Mouse (Mus musculus) CH12.LX (cell line): ENCODE data around the gene Skap2. TPM values are rescaled to one million over a fixed set of nuclear protein-coding genes. Genes with fewer than 3 reads are reported as not detected.

Source experiments
- DNase-seq: peaks from one replicate; pipeline ENCODE4 v3.0.0-alpha.2; 2013; ENCODE audit errors: extremely low read depth
- H3K27ac ChIP-seq: 2 replicates; pipeline ENCODE4 v1.5.1; 2012; ENCODE audit warnings: low read depth, mild to moderate bottlenecking, control low read depth, moderate library complexity; ENCODE audit not compliant: insufficient read depth
- H3K27me3 ChIP-seq: replicated peaks from 2 replicates; pipeline ENCODE3; 2012; ENCODE audit warnings: inconsistent platforms
- H3K36me3 ChIP-seq, 2 experiments: replicated peaks in 1 of 2; 2 replicates each; pipeline versions ENCODE3 to v1.6.1; 2012; ENCODE audit warnings: inconsistent platforms in 1 of 2, low read length in 1 of 2, mild to moderate bottlenecking in 1 of 2, mixed read lengths in 1 of 2, moderate library complexity in 1 of 2; ENCODE audit not compliant: control insufficient read depth in 1 of 2, insufficient read depth in 1 of 2
- H3K4me1 ChIP-seq, 2 experiments: 2 replicates each; pipeline ENCODE4 v1.6.1; 2012; ENCODE audit warnings: inconsistent platforms in 1 of 2, moderate library complexity in 1 of 2; ENCODE audit not compliant: insufficient read depth in 2 of 2, control insufficient read depth in 1 of 2
- H3K4me2 ChIP-seq: 2 replicates; pipeline ENCODE4 v1.6.1; 2012; ENCODE audit warnings: low read depth, mild to moderate bottlenecking, control low read depth; ENCODE audit not compliant: poor library complexity, insufficient read depth, severe bottlenecking
- H3K4me3 ChIP-seq, 3 experiments: fragments of 150-350 bp in 1 of 3; sonication (generic) in 1 of 3; replicated peaks in 1 of 3; 2 replicates each; pipeline versions ENCODE3 to v1.5.1; 2011 to 2012; ENCODE audit warnings: low read depth in 2 of 3, low read length in 2 of 3, mild to moderate bottlenecking in 2 of 3, moderate library complexity in 2 of 3, control low read depth in 1 of 3, improper control_type of control experiment in 1 of 3, inconsistent platforms in 1 of 3, mixed read lengths in 1 of 3; ENCODE audit not compliant: poor library complexity in 1 of 3
- H3K79me2 ChIP-seq: replicated peaks from 2 replicates; pipeline ENCODE4 v1.6.1; 2012; ENCODE audit warnings: mild to moderate bottlenecking, moderate library complexity; ENCODE audit not compliant: control insufficient read depth, poor library complexity, insufficient read depth, severe bottlenecking; ENCODE audit errors: extremely low read depth
- H3K9ac ChIP-seq: 2 replicates; pipeline ENCODE4 v1.6.1; 2012; ENCODE audit warnings: low read depth, mild to moderate bottlenecking, control low read depth, moderate library complexity; ENCODE audit not compliant: insufficient read depth
- H3K9me3 ChIP-seq: replicated peaks from 2 replicates; pipeline ENCODE3; 2012; ENCODE audit warnings: low read length, inconsistent platforms, mixed read lengths
- CHD1 ChIP-seq: IDR thresholded peaks from 2 replicates; pipeline ENCODE4 v1.6.1; 2012; ENCODE audit warnings: low read depth, low read length, improper control_type of control experiment, inconsistent platforms
- CTCF ChIP-seq, 2 experiments: IDR thresholded peaks in 1 of 2; conservative IDR thresholded peaks in 1 of 2; 2 replicates each; pipeline ENCODE4 v1.5.1; 2011 to 2012; ENCODE audit warnings: low read depth in 2 of 2, low read length in 2 of 2, improper control_type of control experiment in 1 of 2, inconsistent platforms in 1 of 2, mild to moderate bottlenecking in 1 of 2, moderate library complexity in 1 of 2
- E2F4 ChIP-seq: IDR thresholded peaks from 2 replicates; pipeline ENCODE4 v1.6.1; 2011; ENCODE audit warnings: low read depth, low read length, improper control_type of control experiment; ENCODE audit not compliant: insufficient replicate concordance
- ELF1 ChIP-seq: IDR thresholded peaks from 2 replicates; pipeline ENCODE4 v1.6.1; 2014; ENCODE audit warnings: low read depth, mild to moderate bottlenecking, inconsistent platforms, low read length, improper control_type of control experiment
- EP300 ChIP-seq: IDR thresholded peaks from 2 replicates; pipeline ENCODE4 v1.6.1; 2011; ENCODE audit warnings: low read length, improper control_type of control experiment
- ETS1 ChIP-seq: conservative IDR thresholded peaks from 2 replicates; pipeline ENCODE4 v1.6.1; 2012; ENCODE audit warnings: low read depth, mild to moderate bottlenecking, inconsistent platforms, low read length, improper control_type of control experiment, moderate library complexity
- GABPA ChIP-seq: IDR thresholded peaks from 2 replicates; pipeline ENCODE4 v1.6.1; 2012; ENCODE audit warnings: low read depth, low read length, improper control_type of control experiment, inconsistent platforms; ENCODE audit not compliant: insufficient replicate concordance
- IRF4 ChIP-seq: IDR thresholded peaks from 2 replicates; pipeline ENCODE4 v1.6.1; 2014; ENCODE audit warnings: low read depth, mild to moderate bottlenecking, inconsistent platforms, low read length, improper control_type of control experiment
- JUN ChIP-seq: IDR thresholded peaks from 2 replicates; pipeline ENCODE4 v1.6.1; 2011; ENCODE audit warnings: low read depth, mild to moderate bottlenecking, low read length, improper control_type of control experiment, moderate library complexity; ENCODE audit not compliant: insufficient read depth
- JUND ChIP-seq: conservative IDR thresholded peaks from 2 replicates; pipeline ENCODE4 v1.6.1; 2011; ENCODE audit warnings: low read depth, low read length, improper control_type of control experiment
- KAT2A ChIP-seq: IDR thresholded peaks from 2 replicates; pipeline ENCODE4 v1.6.1; 2012; ENCODE audit warnings: low read length, improper control_type of control experiment, inconsistent platforms; ENCODE audit not compliant: insufficient replicate concordance
- MAFK ChIP-seq: IDR thresholded peaks from 2 replicates; pipeline ENCODE4 v1.6.1; 2011; ENCODE audit warnings: low read length, improper control_type of control experiment; ENCODE audit not compliant: insufficient replicate concordance
- MAX ChIP-seq: IDR thresholded peaks from 2 replicates; pipeline ENCODE4 v1.6.1; 2011; ENCODE audit warnings: low read length, improper control_type of control experiment
- MAZ ChIP-seq: IDR thresholded peaks from 2 replicates; pipeline ENCODE4 v1.6.1; 2012; ENCODE audit warnings: low read depth, mild to moderate bottlenecking, inconsistent platforms, low read length, improper control_type of control experiment, moderate library complexity
- MYC ChIP-seq: IDR thresholded peaks from 2 replicates; pipeline ENCODE4 v1.6.1; 2011; ENCODE audit warnings: low read depth, mild to moderate bottlenecking, improper control_type of control experiment, low read length
- NELFE ChIP-seq: IDR thresholded peaks from 2 replicates; pipeline ENCODE4 v1.6.1; 2011; ENCODE audit warnings: low read depth, low read length, improper control_type of control experiment
- NRF1 ChIP-seq: IDR thresholded peaks from 2 replicates; pipeline ENCODE4 v1.6.1; 2014; ENCODE audit warnings: low read depth, mild to moderate bottlenecking, inconsistent platforms, low read length, improper control_type of control experiment, moderate library complexity
- POLR2A ChIP-seq: IDR thresholded peaks from 2 replicates; pipeline ENCODE4 v1.6.1; 2011; ENCODE audit warnings: low read depth, mild to moderate bottlenecking, improper control_type of control experiment, low read length
- POLR2AphosphoS2 ChIP-seq: IDR thresholded peaks from 2 replicates; pipeline ENCODE4 v1.6.1; 2011; ENCODE audit warnings: low read depth, low read length, improper control_type of control experiment
- RCOR1 ChIP-seq: conservative IDR thresholded peaks from 2 replicates; pipeline ENCODE4 v1.6.1; 2012; ENCODE audit warnings: low read depth, mild to moderate bottlenecking, inconsistent platforms, low read length, improper control_type of control experiment
- SIN3A ChIP-seq: IDR thresholded peaks from 2 replicates; pipeline ENCODE4 v1.6.1; 2012; ENCODE audit warnings: low read length, improper control_type of control experiment, inconsistent platforms
- TBP ChIP-seq: conservative IDR thresholded peaks from 2 replicates; pipeline ENCODE4 v1.6.1; 2011; ENCODE audit warnings: low read depth, low read length, improper control_type of control experiment
- TCF12 ChIP-seq: IDR thresholded peaks from 2 replicates; pipeline ENCODE4 v1.6.1; 2014; ENCODE audit warnings: low read depth, mild to moderate bottlenecking, inconsistent platforms, low read length, improper control_type of control experiment
- USF1 ChIP-seq: IDR thresholded peaks from 2 replicates; pipeline ENCODE4 v1.6.1; 2014; ENCODE audit warnings: low read depth, mild to moderate bottlenecking, inconsistent platforms, low read length, improper control_type of control experiment
- ZKSCAN1 ChIP-seq: IDR thresholded peaks from 2 replicates; pipeline ENCODE4 v1.6.1; 2012; ENCODE audit warnings: low read depth, inconsistent platforms, low read length, improper control_type of control experiment, borderline replicate concordance
- ZMIZ1 ChIP-seq: IDR thresholded peaks from 2 replicates; pipeline ENCODE4 v1.6.1; 2012; ENCODE audit warnings: low read depth, mild to moderate bottlenecking, inconsistent platforms, low read length, improper control_type of control experiment
- ZNF384 ChIP-seq: IDR thresholded peaks from 2 replicates; pipeline ENCODE4 v1.6.1; 2012; ENCODE audit warnings: low read depth, low read length, improper control_type of control experiment, inconsistent platforms
- dilution Hi-C: fragments of 300-500 bp; cut with MboI; formaldehyde crosslinking; loops from 2 replicates; pipeline ENCODE4 v1.14.3; 2020; ENCODE audit warnings: low sequenced_read_pairs; ENCODE audit not compliant: extremely low pct_unique_long_range_greater_than_20kb, extremely low pct_ligation_motif_present
- in situ Hi-C: fragments of 300-500 bp; cut with MboI; formaldehyde crosslinking; loops from 3 replicates; pipeline ENCODE4 v1.14.3; 2019; ENCODE audit warnings: low sequenced_read_pairs, low pct_ligation_motif_present, low pct_unique_long_range_greater_than_20kb, mixed read lengths
- polyA plus RNA-seq: library from polyadenylated mRNA; unstranded; fragments of >175 nt; gene quantifications from 2 replicates; pipeline ENCODE4 v1.2.1, GENCODE M21; 2012; ENCODE audit warnings: low read depth; ENCODE audit not compliant: insufficient read length
- total RNA-seq, 2 experiments: library from RNA; depleted of rRNA; stranded (reverse); fragments of 300-350 nt in 1 of 2; fragments of >200 nt in 1 of 2; gene quantifications; 2 replicates each; pipeline ENCODE4 v1.2.3; 2012 to 2014

Gene Skap2
- total and polyA plus RNA-seq, 3 experiments, result 25.8 to 76.1 (median 51.9) TPM

DNA sequence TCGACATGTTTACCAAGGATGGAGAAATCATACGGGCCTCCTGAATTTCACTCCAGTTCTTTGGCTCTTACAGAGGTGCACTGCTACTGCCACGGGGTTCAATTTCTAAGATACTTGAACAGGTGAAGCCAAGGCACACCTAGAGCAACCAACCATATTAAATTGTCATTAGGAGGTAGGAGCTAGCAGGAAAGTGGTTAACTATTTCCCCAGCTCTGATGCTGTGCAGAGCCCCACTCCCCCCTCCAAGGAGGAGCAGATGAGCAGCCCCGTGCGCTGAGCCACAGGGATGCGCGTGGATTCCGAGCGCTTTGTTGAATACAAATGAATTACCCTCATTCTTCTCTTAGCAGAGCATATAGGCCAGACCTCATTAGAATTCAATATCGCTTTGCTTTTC lies 162.8 kb downstream of the Skap2 start:
- TF ChIP-seq TCF12 (no peak), MYC (no peak), TBP (no peak), NRF1 (no peak), ETS1 (no peak)
- Histone ChIP-seq H3K79me2 (no peaks in the 10 kb centered on the region), H3K27ac (no peak overlapping the region), H3K36me3 (no peaks in the 10 kb centered on the region), H3K27me3 (no peaks in the 10 kb centered on the region), H3K4me1 (no peaks in the 10 kb centered on the region), H3K9me3 (no peaks in the 10 kb centered on the region), H3K4me2 (no peak overlapping the region), H3K4me3 (no peak overlapping the region), H3K9ac (no peak overlapping the region)
- DNase-seq, result no peak
- dilution Hi-C loops, result no loop called here
- in situ Hi-C loops, result no loop called here

DNA sequence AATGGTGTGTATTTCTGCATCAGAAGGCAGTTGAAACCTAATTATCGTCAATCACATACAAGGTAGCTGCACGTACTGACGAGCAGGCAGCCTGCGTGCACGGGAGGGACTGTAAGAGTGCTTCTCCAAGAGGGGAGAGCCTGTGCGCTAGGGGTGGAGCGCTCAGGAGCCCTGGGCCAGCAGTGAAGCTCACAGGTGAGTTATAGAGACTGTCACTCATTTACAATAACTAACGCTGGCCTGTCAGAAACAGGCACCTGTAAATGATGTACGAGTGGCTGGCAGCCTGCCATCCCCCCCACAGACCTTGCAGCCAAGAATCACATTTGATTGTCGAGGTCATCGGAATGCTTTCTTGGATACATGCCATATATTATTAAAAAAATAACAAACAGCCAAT lies 168.2 kb downstream of the Skap2 start:
- dilution Hi-C loops (no loop called here), in situ Hi-C loops (no loop called here)

DNA sequence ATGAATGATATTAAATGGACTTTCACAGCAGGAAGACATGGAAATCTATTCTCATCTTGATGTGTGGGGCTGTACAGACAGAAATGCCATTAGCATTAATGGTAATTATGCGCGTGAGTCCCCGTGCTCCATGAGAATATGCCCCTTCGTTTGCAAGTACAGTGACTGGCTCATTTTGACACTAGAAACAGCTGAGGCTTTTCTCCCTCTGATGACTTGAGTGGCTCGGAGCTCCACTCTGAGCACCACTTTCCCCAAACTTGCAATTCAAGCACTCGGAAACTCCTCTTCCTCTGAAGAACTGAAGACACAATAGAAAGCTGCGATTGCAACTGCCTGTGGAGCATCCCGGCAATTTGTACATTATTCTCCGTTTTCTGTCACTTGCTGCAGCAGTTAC lies 169.3 kb downstream of the Skap2 start:
- dilution Hi-C loops, result no loop called here

More for the DNA sequence above, 168.2 kb downstream of the Skap2 start:
- H3K79me2 ChIP-seq, result no peaks in the 10 kb centered on the region
- H3K9me3 ChIP-seq, result no peaks in the 10 kb centered on the region
- TF ChIP-seq RCOR1 (no peak), EP300 (no peak), POLR2A (no peak), NELFE (no peak), MAFK (no peak), ZNF384 (no peak), ZMIZ1 (no peak), ETS1 (no peak), SIN3A (no peak)
- H3K27ac ChIP-seq, result no peak overlapping the region
- H3K27me3 ChIP-seq, result no peaks in the 10 kb centered on the region
- no peak overlapping the region for H3K9ac ChIP-seq
- no peak for DNase-seq
- no peaks in the 10 kb centered on the region for H3K36me3 ChIP-seq
- no peak overlapping the region for H3K4me3 ChIP-seq
- no peaks in the 10 kb centered on the region for H3K4me1 ChIP-seq
- H3K4me2 ChIP-seq, result no peak overlapping the region

More for the DNA sequence above, 169.3 kb downstream of the Skap2 start:
- no peaks in the 10 kb centered on the region for H3K27me3 ChIP-seq
- DNase-seq, result no peak
- H3K4me3 ChIP-seq, result no peak overlapping the region
- no peak overlapping the region for H3K27ac ChIP-seq
- no peak overlapping the region for H3K4me2 ChIP-seq
- in situ Hi-C loops, result no loop called here
- no peaks in the 10 kb centered on the region for H3K79me2 ChIP-seq
- H3K4me1 ChIP-seq, result no peaks in the 10 kb centered on the region
- TF ChIP-seq E2F4, result no peak
- TF ChIP-seq CTCF (conservative IDR thresholded peaks at IDR 0.05 in 1 of 2, IDR thresholded peaks at IDR 0.05 in 1 of 2; ENCODE audit: low read depth in 2 of 2, low read length in 2 of 2), result no peak
- no peak for TF ChIP-seq NRF1
- no peak for TF ChIP-seq GABPA
- TF ChIP-seq TCF12, result no peak
- TF ChIP-seq IRF4, result no peak
- TF ChIP-seq MAZ, result no peak
- no peak for TF ChIP-seq KAT2A
- TF ChIP-seq ZMIZ1, result no peak
- TF ChIP-seq POLR2AphosphoS2, result no peak
- no peak for TF ChIP-seq ELF1
- TF ChIP-seq MAX, result no peak
- no peak for TF ChIP-seq JUND
- TF ChIP-seq RCOR1, result no peak
- no peak for TF ChIP-seq ETS1
- TF ChIP-seq CHD1, result no peak
- TF ChIP-seq ZKSCAN1, result no peak
- no peak for TF ChIP-seq USF1
- TF ChIP-seq JUN, result no peak
- TF ChIP-seq MAFK, result no peak
- H3K36me3 ChIP-seq, result no peaks in the 10 kb centered on the region
- H3K9me3 ChIP-seq, result no peaks in the 10 kb centered on the region
- H3K9ac ChIP-seq, result no peak overlapping the region
